Mouse (Mus musculus) urinary bladder, adult 2 months (tissue): ENCODE data around the gene Bptf. TPM values are rescaled to one million over a fixed set of nuclear protein-coding genes. Genes with fewer than 3 reads are reported as not detected.
"Not testable (repeated sequence)": the region's sequence is repeated elsewhere in the genome, so short reads cannot be mapped to it uniquely, and the experiment has no call there.

Source experiments
- DNase-seq: peaks from one replicate; pipeline ENCODE4 v3.0.0; 2022; ENCODE audit warnings: low spot score
- polyA plus RNA-seq: library from polyadenylated mRNA; depleted of rRNA; stranded (reverse); fragments of >200 nt; gene quantifications from 2 replicates; pipeline ENCODE4 v1.2.3, GENCODE M21; 2012

Bptf gene
- polyA plus RNA-seq, 1 experiment, result 23.2 TPM

DNA sequence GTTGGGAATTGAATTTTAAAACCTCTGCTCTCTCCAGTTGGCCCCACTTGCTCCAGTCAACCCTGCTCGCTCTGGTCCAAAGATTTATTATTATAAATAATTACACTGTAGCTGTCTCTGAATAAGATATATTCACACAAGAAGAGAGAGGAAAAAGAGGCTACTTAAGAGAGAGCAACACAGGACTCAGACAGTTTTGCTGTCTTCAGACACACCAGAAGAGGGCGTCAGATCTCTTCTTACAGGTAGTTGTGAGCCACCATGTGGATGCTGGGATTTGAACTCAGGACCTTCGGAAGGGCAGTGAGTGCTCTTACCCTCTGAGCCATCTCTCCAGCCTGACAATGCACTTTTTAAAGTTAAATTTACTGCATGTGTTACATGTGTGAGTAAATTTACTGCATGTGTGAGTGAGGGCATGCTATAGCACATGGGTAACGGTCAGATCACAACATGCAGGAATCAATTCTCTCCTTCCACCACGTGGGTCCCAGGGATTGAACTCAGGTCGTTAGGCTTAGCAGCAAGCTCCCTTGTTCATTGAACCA lies 114.5 kb downstream of the Bptf start:
- no peak for DNase-seq

GRCm38 (mm10) chr11:107016893-107017292 lies 115.0 kb downstream of the Bptf start:
- no peak for DNase-seq

DNA sequence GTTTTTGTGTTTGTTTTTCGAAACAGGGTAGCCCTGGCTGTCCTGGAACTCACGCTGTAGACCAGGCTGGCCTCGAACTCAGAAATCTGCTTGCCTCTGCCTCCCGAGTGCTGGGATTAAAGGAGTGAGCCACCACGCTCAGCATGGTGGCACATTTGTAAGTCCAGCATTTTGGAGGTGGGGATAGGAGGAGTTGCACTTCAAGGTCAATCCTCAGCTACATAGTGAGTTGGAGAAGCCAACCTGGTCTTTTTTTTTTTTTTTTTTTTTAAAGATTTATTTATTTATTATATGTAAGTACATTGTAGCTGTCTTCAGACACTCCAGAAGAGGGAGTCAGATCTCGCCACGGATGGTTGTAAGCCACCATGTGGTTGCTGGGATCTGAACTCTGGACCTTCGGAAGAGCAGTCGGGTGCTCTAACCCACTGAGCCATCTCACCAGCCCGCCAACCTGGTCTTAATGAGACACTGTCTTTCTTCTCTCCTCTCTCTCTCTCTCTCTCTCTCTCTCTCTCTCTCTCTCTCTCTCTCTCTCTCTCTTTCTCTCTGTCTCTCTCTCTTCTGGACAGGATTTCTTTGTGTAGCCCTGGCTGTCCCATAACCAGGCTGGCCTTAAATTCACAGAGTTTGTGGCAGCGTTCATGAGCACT lies 116.3 kb downstream of the Bptf start:
- DNase-seq, result not testable (repeated sequence)

DNA sequence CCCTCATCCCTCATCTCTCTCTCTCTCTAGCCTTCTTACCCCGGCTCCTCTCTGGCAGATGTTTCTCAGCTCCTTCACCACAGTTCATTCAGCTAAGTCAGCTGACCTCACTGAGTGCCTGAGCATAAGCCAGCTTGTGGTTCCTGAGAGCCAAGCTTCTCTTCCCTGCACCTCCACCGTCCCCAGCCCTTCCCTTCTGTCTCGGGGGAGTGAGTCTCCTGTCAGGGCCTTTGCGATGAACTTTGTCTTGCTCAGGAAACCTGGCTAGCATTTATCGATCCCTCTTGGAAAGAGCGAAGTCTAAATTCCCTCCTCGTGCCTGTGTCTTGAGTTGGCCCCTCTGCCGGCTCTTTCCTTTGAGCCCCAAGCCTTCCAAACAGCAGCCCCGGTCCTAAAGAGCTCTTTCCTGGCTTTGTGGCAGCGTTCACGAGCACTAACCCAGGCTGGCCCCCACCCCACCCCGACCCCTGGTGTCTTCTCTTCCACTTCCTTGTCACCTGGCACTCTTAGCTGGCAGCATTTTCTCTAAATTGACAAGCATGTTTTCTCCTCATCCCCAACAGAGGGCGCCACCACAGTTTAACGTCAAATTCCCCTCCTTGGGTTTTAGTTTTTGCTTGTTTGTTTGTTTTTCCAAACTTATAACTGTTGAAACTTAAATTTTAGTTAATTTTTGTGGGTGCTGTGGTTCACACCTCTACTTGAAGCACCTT lies 117.2 kb downstream of the Bptf start:
- DNase-seq, result no peak

DNA sequence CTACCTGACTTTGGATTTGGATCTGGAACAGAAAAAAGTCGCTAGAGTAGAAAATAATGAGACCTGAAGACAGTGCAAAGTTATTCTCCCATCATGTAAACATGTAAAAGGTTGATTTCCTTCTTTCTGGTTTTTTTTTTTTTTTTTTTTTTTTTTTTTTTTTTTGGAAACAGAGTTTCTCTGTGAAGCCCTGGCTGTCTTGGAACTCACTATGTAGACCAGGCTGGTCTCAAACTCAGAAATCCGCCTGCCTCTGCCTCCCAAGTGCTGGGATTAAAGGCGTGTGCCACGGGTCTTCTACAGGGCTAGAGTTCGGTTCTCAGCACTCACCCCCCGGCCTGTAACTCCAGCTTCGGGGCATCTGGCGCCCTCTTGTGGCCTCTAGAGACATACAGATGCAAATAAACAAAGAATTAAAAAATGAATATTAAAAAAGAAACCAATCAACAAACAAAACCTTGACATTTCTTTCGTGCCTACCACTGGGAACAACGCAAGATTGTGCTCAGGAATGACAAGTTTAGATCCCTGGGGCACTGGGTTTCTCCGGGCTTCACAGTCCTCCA lies 117.8 kb downstream of the Bptf start:
- DNase-seq, result no peak

DNA sequence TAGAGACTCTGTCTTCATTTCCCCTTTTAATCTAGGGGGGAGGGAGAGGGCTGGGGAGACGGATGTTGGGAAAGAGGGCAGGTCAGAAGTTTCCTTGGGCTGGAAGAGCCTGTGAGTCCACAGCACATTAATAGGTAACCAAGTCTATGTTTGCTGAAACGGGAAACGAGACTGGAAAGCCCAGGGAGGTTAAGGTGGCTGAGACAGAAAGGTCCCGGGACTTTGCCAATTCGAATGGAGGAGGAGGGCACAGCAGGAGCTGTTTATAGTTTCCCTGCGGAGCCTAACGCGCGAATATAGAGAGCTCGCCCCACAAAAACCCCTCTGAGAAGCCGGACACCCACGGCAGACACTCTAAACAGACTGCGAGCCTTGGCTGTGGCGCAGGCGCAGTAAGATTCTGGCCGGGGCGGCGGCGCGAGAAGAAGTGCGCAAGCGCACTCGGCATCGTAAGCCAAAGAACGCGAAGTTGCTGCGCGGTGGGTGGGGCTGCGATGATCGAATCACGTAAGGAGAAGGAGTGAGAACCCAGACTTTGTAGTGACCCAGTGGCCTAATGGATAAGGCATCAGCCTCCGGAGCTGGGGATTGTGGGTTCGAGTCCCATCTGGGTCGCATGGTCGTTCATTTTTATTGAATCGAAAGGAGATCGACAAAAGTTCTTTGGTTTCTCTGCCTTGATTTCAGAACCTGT lies 119.5 kb downstream of the Bptf start:
- peak; percentile 100 for DNase-seq

DNA sequence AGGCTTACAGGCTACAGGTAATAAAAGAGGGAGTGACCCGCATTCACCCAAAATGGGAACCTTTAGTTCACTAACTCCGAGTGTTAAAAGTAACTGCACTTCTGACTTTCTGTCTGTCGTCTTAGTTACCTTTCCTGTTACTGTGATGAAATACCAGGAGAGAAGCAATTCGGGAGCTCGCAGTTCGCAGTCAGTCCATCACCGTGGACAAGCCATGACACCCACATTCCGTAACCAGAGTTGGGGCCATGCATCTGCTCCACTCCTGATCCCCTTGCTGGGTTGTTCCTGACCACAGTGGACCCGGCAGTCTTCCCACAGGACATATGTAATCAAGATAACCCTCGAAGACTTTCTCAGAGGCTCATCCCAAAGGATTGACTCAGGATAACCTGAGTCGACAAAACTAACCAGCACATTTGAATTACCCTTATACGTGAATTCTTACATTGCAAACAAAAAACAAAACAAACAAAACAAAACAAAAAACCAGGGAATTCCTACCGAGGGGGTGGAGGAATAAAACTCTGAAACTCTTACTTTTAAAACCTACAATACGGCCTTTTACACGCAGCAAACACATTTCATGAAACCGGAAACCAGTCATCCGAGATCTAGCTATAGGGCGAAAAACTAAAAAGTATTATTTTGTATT lies 120.1 kb downstream of the Bptf start:
- DNase-seq, result no peak

DNA sequence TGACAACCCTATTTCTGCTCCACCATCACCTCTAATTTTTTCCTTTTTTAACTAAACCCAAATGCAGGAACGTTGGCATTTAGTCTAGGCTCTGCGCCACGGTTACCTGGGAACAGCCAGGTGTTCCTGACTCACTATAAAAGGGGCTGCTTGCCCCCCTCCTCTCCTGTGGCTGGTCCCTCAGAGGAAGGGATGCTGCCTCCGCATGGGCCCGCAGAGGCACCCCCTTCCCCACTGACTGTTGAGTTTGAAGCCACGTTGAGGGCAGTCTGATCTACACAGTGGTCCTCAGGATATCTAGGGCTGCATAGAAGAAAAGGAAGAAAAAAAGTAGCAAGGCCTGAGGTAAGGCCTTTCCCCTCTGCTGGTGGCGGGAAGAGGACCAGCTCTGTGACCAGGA lies 120.8 kb downstream of the Bptf start:
- no peak for DNase-seq

DNA sequence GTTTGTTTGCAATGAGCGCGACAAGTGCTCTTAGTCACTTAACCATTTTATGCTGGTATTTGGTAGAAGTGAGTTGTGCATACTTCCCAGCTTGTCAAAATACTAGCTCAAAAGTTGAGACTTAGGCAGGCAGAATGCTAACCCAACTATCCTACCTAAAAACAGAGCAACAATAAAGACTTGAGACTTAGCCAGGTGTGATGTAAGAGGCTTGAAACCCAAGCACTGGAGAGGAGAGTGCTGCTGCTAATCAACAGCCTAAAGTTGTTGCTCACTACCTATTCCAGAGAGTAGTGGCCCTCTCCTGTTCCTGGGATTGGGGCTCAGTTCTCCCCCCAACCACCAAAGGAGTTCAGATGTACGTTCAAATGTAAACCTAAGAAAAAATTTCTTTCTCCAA lies 121.5 kb downstream of the Bptf start:
- DNase-seq, result no peak

DNA sequence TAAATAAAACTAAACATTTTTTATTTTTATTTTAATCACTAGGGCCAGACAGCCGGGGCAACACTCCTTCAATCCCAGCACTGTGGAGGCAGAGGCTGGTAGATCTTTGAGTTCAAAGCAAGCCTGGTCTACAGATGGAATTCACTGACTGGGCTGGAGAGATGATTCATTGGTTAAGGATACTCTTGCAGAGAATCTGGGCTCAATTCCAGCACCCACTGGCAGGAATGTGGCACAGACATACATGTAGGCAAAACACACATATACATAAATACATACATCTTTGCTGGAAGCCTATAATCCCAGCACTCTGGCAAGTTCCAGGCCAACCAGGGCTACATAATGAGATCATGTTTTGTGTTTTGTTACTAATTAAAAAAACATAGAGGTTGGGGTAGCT lies 126.4 kb downstream of the Bptf start:
- no peak for DNase-seq

DNA sequence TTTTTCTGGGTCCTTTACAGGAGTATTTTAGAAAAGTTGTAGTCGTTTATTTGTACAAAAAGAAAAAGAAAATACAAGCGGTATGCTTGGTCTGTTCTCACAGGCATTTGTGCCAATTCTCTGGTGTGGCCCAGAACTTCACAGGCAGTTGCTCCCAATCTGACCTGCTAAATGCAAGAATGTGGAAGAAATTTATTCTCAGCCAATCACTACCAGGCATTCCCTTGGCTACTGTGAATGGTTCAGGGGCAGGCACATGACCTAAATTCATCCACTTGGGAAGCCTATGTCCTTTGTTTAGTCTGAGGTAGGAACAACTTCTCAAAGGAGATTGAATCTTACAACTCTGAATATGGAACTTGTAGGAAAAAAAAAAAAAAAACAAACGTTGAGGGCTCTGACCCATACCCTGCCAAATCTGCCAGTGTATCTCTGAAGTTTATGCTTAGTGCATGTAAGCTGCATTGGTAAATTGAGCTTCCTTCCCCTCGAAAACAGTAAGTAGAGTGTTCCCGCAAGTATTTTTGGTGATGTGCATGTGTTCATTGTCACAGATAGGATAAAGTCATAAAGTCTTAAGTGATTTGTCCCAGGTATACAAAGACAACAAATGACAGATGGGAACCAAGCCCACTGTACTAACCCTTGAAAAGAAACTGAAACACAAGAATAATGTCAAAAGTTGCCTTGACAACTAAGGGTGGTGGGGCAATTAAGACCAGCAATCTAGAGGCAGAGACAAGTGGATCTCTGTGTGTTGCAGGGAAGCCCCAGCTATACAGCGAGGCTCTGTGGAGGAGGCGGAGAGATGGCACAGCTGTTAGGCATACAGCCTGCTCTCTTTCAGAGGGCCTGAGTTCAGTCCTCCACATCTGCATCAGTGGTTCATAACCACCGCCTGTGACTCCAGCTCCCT lies 129.9 kb downstream of the Bptf start:
- no peak for DNase-seq

GRCm38 (mm10) chr11:106999949-107000513 lies 131.9 kb downstream of the Bptf start:
- DNase-seq, result no peak

DNA sequence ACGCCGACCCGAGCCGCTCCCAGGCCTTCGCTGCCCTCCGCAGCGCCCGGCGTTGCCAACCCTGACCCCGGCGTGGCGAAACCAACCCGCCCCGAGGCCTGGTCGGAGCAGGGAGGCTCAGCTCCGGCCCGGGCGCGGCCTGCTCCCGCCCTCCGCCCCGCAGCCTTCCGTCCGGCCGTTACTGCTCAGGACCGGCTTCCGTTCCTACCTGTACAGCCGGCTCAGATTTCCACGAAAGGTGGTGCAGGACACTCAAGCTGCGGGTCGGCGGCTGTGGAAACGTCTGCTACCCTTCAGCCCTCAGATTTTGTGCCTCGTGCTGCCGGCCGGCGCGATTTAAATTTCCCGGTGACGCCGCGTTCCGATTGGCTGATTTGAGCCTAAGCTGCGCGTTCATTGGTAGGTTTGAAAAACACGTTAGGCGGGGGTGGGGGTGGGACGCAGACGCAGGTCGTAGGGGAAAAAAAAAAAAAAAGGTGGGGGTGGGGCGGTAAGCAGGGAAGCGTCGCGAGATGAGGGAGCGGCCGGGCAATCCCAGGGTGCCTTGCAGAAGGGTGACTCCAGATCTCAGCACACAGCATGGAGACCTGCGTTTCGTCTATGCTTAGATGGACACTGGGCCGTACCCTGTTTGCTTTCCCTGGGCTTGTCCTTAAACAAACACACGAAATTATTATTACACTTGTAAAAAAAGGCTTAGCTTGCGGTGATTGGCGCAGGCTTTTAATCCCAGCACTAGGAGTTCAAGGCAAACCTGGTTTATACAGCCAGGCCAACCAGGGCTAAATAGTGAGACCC lies 132.6 kb downstream of the Bptf start, which contains the start of gene Kpna2:
Gene Kpna2 (minus strand): TSS at position 391 of the 798 bp plus-strand sequence.
- DNase-seq, result peak; percentile 73

DNA sequence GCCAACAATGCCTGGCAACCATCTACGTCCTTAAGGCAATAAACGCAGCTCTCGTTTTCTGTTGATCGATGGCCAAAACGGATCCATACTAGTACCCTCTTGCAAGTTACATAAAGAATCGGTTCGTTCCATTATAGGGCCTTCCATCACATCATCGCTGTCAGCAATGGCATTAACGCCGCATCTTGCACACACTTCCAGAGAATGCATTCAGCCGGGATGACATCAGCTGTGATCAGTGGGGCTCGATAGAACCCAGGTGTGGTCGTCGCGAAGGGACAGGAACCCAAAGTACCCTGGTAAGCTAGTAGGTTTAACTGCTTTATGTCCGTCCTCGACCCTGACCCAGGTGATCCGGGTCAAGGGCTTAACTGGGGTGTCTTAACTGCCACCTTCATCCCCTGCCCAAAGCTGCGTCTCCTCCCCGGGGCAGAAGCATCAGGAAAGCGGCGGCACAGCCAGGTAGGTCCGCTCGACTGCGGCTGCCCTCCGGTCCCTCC lies 133.2 kb downstream of the Bptf start:
- no peak for DNase-seq

DNA sequence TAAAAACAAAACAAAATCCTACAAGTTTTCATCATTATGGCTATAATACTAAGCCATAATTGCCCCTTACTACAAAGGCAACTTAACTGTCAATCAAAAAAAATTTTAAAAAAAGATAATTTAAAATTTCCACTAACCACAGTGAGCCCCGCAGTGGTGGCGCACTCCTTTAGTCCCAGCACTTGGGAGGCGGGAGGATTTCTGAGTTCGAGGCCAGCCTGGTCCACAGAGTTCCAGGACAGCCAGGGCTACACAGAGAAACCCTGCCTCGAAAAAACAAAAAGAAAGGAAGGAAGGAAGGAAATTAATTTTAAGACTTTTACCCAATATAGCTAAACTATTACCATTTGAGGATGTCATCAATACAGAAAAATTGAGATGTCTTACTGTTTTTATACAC lies 134.0 kb downstream of the Bptf start:
- no peak for DNase-seq

DNA sequence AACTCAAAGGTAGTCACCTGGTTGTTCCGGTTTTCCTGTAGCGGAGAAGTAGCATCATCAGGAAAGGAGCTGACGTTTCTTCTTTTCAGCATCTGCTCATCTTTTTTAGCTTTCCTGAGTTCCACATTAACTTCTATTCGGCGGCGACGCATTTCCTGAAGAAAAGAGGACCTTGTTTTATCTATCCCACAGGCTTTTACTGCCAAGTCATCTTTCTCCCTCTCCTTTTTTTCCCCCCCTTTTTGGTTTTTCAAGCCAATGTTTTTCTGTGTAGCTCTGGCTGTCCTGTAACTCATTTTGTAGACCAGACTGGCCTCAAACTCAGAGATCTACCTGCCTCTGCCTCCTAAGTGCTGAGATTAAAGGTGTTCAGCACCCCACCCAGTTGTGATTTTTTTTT lies 135.4 kb downstream of the Bptf start:
- DNase-seq, result not testable (repeated sequence)

DNA sequence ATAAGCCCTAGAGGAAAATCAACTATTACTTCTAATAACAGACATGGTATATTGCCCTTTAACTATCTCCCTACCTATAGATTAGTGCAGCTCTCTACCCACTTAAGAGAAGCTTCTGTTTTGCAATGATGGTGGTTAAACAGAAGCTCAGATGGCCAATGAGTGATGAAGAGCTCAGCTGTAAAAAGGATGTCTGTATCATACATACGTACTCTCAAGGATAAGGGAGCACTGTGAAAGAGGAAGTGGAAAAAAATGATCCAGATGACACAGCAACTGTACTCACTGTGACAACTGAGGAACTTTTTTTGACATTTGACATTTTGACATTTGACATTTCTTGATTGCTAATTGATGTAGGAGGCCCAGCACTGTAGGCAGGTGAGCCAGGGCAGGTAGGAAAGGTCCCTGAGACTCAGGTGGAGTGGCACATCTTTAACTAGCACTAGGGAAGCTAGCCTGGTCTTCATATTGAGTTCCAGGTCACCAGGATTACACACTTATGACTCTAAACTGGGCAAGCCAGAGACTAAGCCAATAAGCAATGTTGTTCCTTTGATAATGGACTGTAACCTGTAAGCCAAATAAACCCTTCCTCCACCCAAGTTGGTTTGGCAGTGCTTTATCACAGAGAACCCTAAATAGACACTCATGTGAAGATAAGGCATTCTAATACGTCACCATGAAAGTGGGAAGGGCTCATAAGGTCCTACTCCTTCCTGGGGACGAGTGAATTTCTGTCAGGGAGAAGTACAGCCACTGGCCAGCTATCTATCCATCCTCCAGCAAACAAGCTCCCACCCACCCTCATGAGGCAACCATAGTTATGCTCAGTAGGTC lies 137.5 kb downstream of the Bptf start:
- no peak for DNase-seq

DNA sequence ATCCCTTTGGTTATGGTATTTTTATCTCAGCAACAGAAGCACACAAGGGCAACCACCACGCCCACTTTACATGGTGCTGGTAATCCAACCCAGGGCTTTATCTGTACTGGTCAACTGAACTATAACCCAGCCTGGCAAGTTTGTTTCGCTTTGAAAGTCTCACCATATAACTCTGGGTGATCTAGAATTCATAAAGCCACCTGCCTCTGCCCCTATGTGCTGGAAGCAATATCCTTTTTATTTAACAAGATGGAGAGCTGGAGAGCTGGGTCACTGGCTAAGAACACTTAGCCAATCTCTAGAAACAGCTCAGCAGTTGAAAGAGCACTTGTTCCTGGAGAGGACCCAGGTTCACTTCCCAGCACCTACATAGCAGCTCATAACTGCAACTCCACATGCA lies 144.5 kb downstream of the Bptf start:
- DNase-seq, result no peak
